Mouse (Mus musculus): ENCODE results near the gene Cend1. TPM values are rescaled to one million over a fixed set of nuclear protein-coding genes. Genes with fewer than 3 reads are reported as not detected.

Gene Cend1
- polyA plus RNA-seq, 1 experiment from 2014 or later, result 3.3 TPM

DNA sequence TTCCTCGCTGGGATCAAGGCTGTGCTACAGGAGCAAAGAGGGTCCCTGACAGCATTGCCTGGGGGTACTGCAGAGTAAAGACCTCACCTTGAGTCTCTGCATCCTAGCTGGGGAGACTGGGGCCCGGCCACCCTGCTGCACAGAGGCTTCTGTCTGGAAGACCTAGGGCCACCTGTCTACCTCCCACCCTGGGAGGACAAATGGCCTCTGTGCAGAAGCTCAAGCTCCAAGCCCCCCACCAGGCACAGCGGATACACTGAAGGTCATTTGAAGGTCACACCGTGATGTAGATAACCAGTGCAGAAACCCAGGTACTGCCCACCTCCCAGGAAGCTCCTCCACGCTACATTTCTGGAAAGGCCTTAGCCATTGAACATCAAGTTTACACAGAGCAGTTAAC, 590 bp downstream of the Cend1 start:
- Histone ChIP-seq H3K27ac (ENCODE audit: low read depth, low read length) (no peak overlapping the region), H3K36me3 (ENCODE audit: control insufficient read depth, insufficient read depth) (peaks cover 36% of the 10 kb centered on the region), H3K4me1 (replicated peaks; ENCODE audit: control insufficient read depth, insufficient read depth, low read length) (no peaks in the 10 kb centered on the region; the same call in 1 of the 2 replicates), H3K9me3 (ENCODE audit: control insufficient read depth) (no peaks in the 10 kb centered on the region), H3K27me3 (replicated peaks; ENCODE audit: control insufficient read depth, insufficient read depth, low read length) (no peaks in the 10 kb centered on the region), H3K9ac (ENCODE audit: low read depth, low read length) (no peak overlapping the region), H3K4me3 (ENCODE audit: low read depth, low read length) (no peak overlapping the region), H3K4me2 (replicated peaks; ENCODE audit: low read depth) (no peak overlapping the region; the same call in 1 of the 2 replicates)
- no peak for TF ChIP-seq CTCF (IDR thresholded peaks at IDR 0.05; ENCODE audit: low read depth)
- no peak for ATAC-seq
- WGBS, result 62% methylated on average over 5 of the region's 5 CpGs

DNA sequence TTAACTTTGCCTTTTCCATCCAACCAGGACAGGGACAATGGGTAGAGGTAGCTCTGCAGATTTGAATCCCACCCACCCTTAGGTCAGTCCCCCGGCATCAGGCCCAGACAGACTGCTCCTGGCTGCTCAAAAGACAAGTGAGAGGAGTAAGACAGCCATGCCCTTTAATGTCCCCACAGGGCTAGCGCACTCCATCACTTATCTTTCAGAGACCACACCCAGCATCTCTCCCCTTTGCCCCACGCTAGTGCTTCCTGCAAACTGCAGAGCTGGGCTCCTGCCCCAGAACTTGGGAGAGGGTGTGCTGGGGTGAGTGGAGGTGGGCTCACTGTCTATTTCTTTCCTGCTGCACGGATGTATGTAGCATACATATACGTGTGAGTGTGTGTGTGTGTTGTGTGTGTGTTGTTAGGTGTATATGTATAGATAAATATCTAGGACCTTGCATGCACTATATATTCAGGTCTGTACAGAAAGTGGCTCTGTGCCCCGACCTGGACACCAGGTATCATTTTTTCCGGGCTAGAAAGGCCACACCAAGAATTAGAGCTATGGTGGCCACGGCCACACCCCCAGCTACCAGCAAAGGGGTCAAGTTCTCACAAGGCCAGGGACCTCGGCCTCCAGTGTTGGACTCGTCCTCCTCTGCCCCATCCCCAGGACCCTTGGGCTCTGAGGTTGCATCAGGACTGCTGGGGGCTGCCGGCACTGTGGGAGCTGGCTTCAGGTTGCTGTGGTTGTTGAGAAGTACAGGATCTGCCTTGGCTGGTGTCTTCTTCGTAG, 2.2 kb downstream of the Cend1 start:
- H3K4me1 ChIP-seq (replicated peaks; ENCODE audit: control insufficient read depth, insufficient read depth, low read length), result no peaks in the 10 kb centered on the region; the same call in 1 of the 2 replicates
- no peak overlapping the region for H3K4me2 ChIP-seq (replicated peaks; ENCODE audit: low read depth)
- 73% methylated on average over 12 of the region's 12 CpGs for WGBS
- no peak for TF ChIP-seq CTCF (IDR thresholded peaks at IDR 0.05; ENCODE audit: low read depth)
- H3K9me3 ChIP-seq (ENCODE audit: control insufficient read depth), result no peaks in the 10 kb centered on the region
- H3K27me3 ChIP-seq (replicated peaks; ENCODE audit: control insufficient read depth, insufficient read depth, low read length), result no peaks in the 10 kb centered on the region
- H3K4me3 ChIP-seq (ENCODE audit: low read depth, low read length), result no peak overlapping the region
- no peak overlapping the region for H3K27ac ChIP-seq (ENCODE audit: low read depth, low read length)
- ATAC-seq, result no peak
- H3K36me3 ChIP-seq (ENCODE audit: control insufficient read depth, insufficient read depth), result peaks cover 20% of the 10 kb centered on the region
- no peak overlapping the region for H3K9ac ChIP-seq (ENCODE audit: low read depth, low read length)

DNA sequence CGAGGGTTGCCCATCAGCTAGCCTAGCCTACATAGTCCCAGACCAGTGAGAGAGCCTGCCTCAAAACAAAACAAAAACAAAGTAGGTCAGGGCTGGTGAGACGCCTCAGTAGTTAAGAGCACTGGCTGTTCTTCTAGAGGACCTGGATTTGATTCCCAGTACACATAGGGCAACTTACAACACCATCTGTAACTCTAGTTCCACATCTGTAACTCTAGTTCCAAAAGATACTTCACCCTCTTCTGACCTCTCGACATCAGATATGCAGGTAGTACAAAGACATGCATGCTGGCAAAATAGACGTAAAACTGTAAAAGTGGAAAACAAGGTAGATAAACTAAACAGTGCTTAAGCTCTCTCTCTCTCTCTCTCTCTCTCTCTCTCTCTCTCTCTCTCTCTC, 5.5 kb downstream of the Cend1 start:
- no peaks in the 10 kb centered on the region for H3K27me3 ChIP-seq (replicated peaks; ENCODE audit: control insufficient read depth, insufficient read depth, low read length)
- no peak overlapping the region for H3K4me3 ChIP-seq (ENCODE audit: low read depth, low read length)
- no peaks in the 10 kb centered on the region for H3K9me3 ChIP-seq (ENCODE audit: control insufficient read depth)
- no peak for ATAC-seq
- H3K4me2 ChIP-seq (replicated peaks; ENCODE audit: low read depth), result no peak overlapping the region
- no peak for TF ChIP-seq CTCF (IDR thresholded peaks at IDR 0.05; ENCODE audit: low read depth)
- WGBS, result 73% methylated on average over 4 of the region's 4 CpGs
- no peak overlapping the region for H3K27ac ChIP-seq (ENCODE audit: low read depth, low read length)
- H3K4me1 ChIP-seq (replicated peaks; ENCODE audit: control insufficient read depth, insufficient read depth, low read length), result no peaks in the 10 kb centered on the region
- H3K9ac ChIP-seq (ENCODE audit: low read depth, low read length), result no peak overlapping the region
- no peaks in the 10 kb centered on the region for H3K36me3 ChIP-seq (ENCODE audit: control insufficient read depth, insufficient read depth)

DNA sequence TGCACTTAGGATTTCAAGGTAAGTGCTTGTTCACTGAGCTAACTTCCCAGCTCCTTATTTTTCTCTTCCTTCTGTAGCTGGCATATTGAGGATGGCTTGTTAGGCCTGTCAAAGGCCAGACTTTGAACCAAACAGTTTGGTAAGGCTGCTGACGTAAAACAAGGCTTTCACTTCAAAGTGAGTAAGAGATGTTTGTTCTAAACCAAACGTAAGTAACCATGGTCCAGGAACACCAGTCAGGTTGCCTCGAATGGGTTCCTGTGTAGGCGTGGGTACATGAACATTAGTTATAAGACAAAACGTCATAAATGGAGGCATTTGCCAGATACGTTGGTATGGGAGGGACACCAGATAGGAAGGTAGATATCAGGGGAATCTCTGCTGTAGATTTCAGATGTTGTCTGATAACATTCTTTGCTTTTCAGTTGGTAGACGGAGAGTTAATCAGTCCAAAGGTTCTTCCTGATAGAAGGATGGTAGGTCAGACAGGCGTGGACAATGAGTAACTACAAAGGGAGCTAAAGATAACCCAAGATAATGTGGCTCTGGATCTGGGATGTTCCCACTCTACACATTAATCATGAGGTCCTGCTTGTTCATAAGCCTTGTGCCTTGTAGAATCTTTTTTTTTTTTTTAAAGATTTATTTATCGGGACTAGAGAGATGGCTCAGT, 9.1 kb downstream of the Cend1 start:
- H3K27me3 ChIP-seq (replicated peaks; ENCODE audit: control insufficient read depth, insufficient read depth, low read length), result no peaks in the 10 kb centered on the region
- no peaks in the 10 kb centered on the region for H3K36me3 ChIP-seq (ENCODE audit: control insufficient read depth, insufficient read depth)
- peak overlapping the region; percentile 9 for H3K27ac ChIP-seq (ENCODE audit: low read depth, low read length)
- no peak overlapping the region for H3K4me2 ChIP-seq (replicated peaks; ENCODE audit: low read depth)
- H3K9ac ChIP-seq (ENCODE audit: low read depth, low read length), result no peak overlapping the region
- no peak overlapping the region for H3K4me3 ChIP-seq (ENCODE audit: low read depth, low read length)
- peak; percentile 66 for ATAC-seq
- WGBS, result 36% methylated on average over 9 of the region's 9 CpGs
- no peaks in the 10 kb centered on the region for H3K9me3 ChIP-seq (ENCODE audit: control insufficient read depth)
- no peak for TF ChIP-seq CTCF (IDR thresholded peaks at IDR 0.05; ENCODE audit: low read depth)
- no peaks in the 10 kb centered on the region for H3K4me1 ChIP-seq (replicated peaks; ENCODE audit: control insufficient read depth, insufficient read depth, low read length)

DNA sequence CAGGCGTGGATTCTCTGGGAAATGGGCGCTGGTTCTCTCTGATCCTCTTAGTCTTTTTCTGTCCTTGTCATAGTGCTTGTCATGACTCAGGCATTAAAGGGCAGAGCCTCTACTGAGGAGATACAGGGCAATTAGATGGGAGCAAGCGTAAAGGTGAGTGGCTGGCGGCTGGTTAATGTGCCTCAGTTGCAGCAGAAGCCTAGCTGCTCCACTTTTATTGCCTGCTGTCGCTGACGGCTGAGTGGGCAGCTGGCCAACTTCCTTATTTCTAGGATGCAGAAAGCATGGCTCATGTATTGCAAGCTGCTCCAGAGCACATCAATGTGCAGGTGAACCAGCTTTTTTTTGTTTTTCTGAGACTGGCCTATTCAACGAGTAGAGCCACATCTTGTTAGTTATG, 10.3 kb downstream of the Cend1 start:
- peak; percentile 55 for ATAC-seq
- WGBS, result 24% methylated on average over 7 of the region's 7 CpGs
- Histone ChIP-seq H3K9me3 (ENCODE audit: control insufficient read depth) (no peaks in the 10 kb centered on the region), H3K36me3 (ENCODE audit: control insufficient read depth, insufficient read depth) (no peaks in the 10 kb centered on the region), H3K27me3 (replicated peaks; ENCODE audit: control insufficient read depth, insufficient read depth, low read length) (no peaks in the 10 kb centered on the region), H3K4me3 (ENCODE audit: low read depth, low read length) (no peak overlapping the region), H3K4me1 (replicated peaks; ENCODE audit: control insufficient read depth, insufficient read depth, low read length) (no peaks in the 10 kb centered on the region), H3K27ac (ENCODE audit: low read depth, low read length) (peak overlapping the region; percentile 65), H3K9ac (ENCODE audit: low read depth, low read length) (no peak overlapping the region), H3K4me2 (replicated peaks; ENCODE audit: low read depth) (no peak overlapping the region)
- TF ChIP-seq CTCF (IDR thresholded peaks at IDR 0.05; ENCODE audit: low read depth), result no peak
